Mouse (Mus musculus) heart, embryonic 15.5 days (tissue): ENCODE results near the gene Gnb1. TPM values are rescaled to one million over a fixed set of nuclear protein-coding genes. Genes with fewer than 3 reads are reported as not detected.
"Not testable (repeated sequence)": the region's sequence is repeated elsewhere in the genome, so short reads cannot be mapped to it uniquely, and the experiment has no call there.

Experiments used
- ATAC-seq: fragments of 200-750 bp; cut with Nextera tagmentation; replicated peaks from 2 replicates; pipeline ENCODE4 v1.8.0; 2017; ENCODE audit warnings: low read depth, moderate TSS enrichment; ENCODE audit not compliant: insufficient number of reproducible peaks, insufficient read depth, low FRiP score
- H3K27ac ChIP-seq: fragments of 300-500 bp; sonication (generic); 2 replicates; pipeline ENCODE4 v1.5.1; 2015; ENCODE audit warnings: mild to moderate bottlenecking, inconsistent platforms
- H3K27me3 ChIP-seq: fragments of 300-500 bp; sonication (generic); 2 replicates; pipeline ENCODE4 v1.6.1; 2015; ENCODE audit warnings: inconsistent platforms
- H3K36me3 ChIP-seq: fragments of 300-500 bp; sonication (generic); 2 replicates; pipeline ENCODE4 v1.6.1; 2015; ENCODE audit warnings: mild to moderate bottlenecking, inconsistent platforms
- H3K4me1 ChIP-seq: fragments of 300-500 bp; sonication (generic); replicated peaks from 2 replicates; pipeline ENCODE4 v1.6.1; 2015; ENCODE audit warnings: inconsistent platforms
- H3K4me2 ChIP-seq: fragments of 300-500 bp; sonication (generic); 2 replicates; pipeline ENCODE4 v1.6.1; 2015; ENCODE audit warnings: inconsistent platforms, mild to moderate bottlenecking, moderate library complexity
- H3K4me3 ChIP-seq: fragments of 300-500 bp; sonication (generic); 2 replicates; pipeline ENCODE4 v1.5.1; 2015; ENCODE audit warnings: mild to moderate bottlenecking, inconsistent platforms
- H3K9ac ChIP-seq: fragments of 300-500 bp; sonication (generic); 2 replicates; pipeline ENCODE4 v1.6.1; 2015; ENCODE audit warnings: mild to moderate bottlenecking, inconsistent platforms
- H3K9me3 ChIP-seq: fragments of 300-500 bp; sonication (generic); replicated peaks from 2 replicates; pipeline ENCODE4 v1.6.1; 2016; ENCODE audit warnings: inconsistent platforms
- WGBS: fragments of 180-500 bp; shearing (Covaris S2); methylation state at CpG from one replicate; pipeline ENCODE4 v1.1.7; 2015; ENCODE audit warnings: mixed read lengths; 5-methylcytosine and 5-hydroxymethylcytosine counted together
- polyA plus RNA-seq: library from polyadenylated mRNA; unstranded; fragments of >200 nt; fragmentation: Nextera tagmentation; extraction: Ambion mirVana; gene quantifications from 2 replicates; pipeline ENCODE4 v1.2.1, GENCODE M21; 2015

Gnb1 gene
- polyA plus RNA-seq, 1 experiment from 2014 or later = 308 TPM

DNA sequence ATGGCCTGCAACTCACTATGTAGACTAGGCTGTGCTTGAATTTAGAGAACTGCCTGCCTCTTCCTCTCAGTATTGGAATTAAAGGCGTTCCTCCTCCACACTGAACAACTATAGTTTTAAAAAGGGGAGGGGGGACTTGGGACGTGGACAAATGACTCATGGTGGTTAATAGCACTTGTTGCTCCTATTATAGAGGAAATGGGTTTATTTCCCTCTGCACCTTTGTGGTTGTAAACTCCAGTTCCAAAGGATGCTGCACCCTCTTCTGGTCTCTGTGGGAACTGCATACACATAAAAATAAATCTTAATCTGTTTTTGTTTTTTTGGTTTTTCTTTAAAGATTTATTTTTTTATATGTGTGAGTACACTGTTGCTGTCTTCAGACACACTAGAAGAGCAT is 77.0 kb downstream of the Gnb1 start:
- no peak overlapping the region for H3K27ac ChIP-seq
- no peak overlapping the region for H3K9ac ChIP-seq
- no peaks in the 10 kb centered on the region for H3K27me3 ChIP-seq
- no peak overlapping the region for H3K4me2 ChIP-seq
- no peaks in the 10 kb centered on the region for H3K9me3 ChIP-seq
- H3K4me3 ChIP-seq = no peak overlapping the region
- WGBS = 28% methylated on average over 2 of the region's 2 CpGs
- H3K4me1 ChIP-seq = peaks cover 28% of the 10 kb centered on the region
- no peak for ATAC-seq
- H3K36me3 ChIP-seq = no peaks in the 10 kb centered on the region

- Histone ChIP-seq H3K4me2 (no peak overlapping the region), H3K4me3 (no peak overlapping the region), H3K4me1 (peaks cover 28% of the 10 kb centered on the region), H3K36me3 (no peaks in the 10 kb centered on the region), H3K27ac (no peak overlapping the region), H3K9me3 (no peaks in the 10 kb centered on the region), H3K27me3 (no peaks in the 10 kb centered on the region), H3K9ac (no peak overlapping the region; the same call in 1 of the 2 replicates)
- no peak for ATAC-seq
- WGBS = 84% methylated on average over 7 of the region's 7 CpGs
These were observed 77.6 kb downstream of the Gnb1 start for GRCm38 (mm10) chr4:155568632-155569370.

- Histone ChIP-seq H3K36me3 (no peaks in the 10 kb centered on the region), H3K27me3 (no peaks in the 10 kb centered on the region), H3K9me3 (no peaks in the 10 kb centered on the region), H3K4me3 (no peak overlapping the region), H3K27ac (no peak overlapping the region), H3K9ac (no peak overlapping the region), H3K4me1 (peaks cover 23% of the 10 kb centered on the region), H3K4me2 (no peak overlapping the region)
- 89% methylated on average over 6 of the region's 6 CpGs for WGBS
- no peak for ATAC-seq
These were observed 78.7 kb downstream of the Gnb1 start for GRCm38 (mm10) chr4:155569818-155570217.

DNA sequence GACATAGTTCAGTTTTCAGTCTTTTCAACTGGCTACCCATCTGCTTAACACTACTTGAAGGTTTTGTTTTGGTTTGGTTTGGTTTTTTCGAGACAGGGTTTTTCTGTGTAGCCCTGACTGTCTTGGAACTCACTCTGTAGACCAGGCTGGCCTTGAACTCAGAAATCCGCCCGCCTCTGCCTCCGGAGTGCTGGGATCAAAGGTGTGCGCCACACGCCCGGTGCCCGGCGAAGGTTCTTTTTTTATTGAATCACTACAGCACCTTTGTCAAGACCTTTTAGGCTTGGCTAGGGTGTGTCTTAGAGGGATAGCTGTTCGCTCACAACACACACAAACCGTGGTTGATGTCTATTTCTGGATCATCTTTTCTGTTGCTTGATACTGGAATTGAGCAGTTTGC is 79.2 kb downstream of the Gnb1 start:
- not testable (repeated sequence) for H3K27ac ChIP-seq, H3K36me3 ChIP-seq, H3K9me3 ChIP-seq, H3K4me3 ChIP-seq, H3K9ac ChIP-seq, H3K27me3 ChIP-seq, H3K4me2 ChIP-seq, ATAC-seq
- H3K4me1 ChIP-seq = peaks cover 22% of the 10 kb centered on the region
- 86% methylated on average over 11 of the region's 11 CpGs for WGBS

- peaks cover 15% of the 10 kb centered on the region for H3K4me1 ChIP-seq
- H3K9me3 ChIP-seq = no peaks in the 10 kb centered on the region
- H3K27ac ChIP-seq = no peak overlapping the region
- no peak overlapping the region for H3K4me2 ChIP-seq
- no peak for ATAC-seq
- H3K36me3 ChIP-seq = no peaks in the 10 kb centered on the region
- H3K27me3 ChIP-seq = no peaks in the 10 kb centered on the region
- no peak overlapping the region for H3K4me3 ChIP-seq
- 62% methylated on average over 2 of the region's 2 CpGs for WGBS
- no peak overlapping the region for H3K9ac ChIP-seq
These were observed 80.3 kb downstream of the Gnb1 start for GRCm38 (mm10) chr4:155571442-155571841.

- H3K9ac ChIP-seq = no peak overlapping the region
- H3K27me3 ChIP-seq = no peaks in the 10 kb centered on the region
- peaks cover 14% of the 10 kb centered on the region for H3K4me1 ChIP-seq
- H3K27ac ChIP-seq = no peak overlapping the region
- ATAC-seq = no peak
- H3K36me3 ChIP-seq = peaks cover 7% of the 10 kb centered on the region; the same call in 1 of the 2 replicates
- no peaks in the 10 kb centered on the region for H3K9me3 ChIP-seq
- no peak overlapping the region for H3K4me2 ChIP-seq
- no peak overlapping the region for H3K4me3 ChIP-seq
- WGBS = 83% methylated on average over 2 of the region's 2 CpGs
These were observed 82.0 kb downstream of the Gnb1 start for GRCm38 (mm10) chr4:155573155-155573554.

GRCm38 (mm10) chr4:155573876-155574275 is 82.7 kb downstream of the Gnb1 start:
- WGBS = 88% methylated on average over 9 of the region's 9 CpGs
- ATAC-seq = no peak
- Histone ChIP-seq H3K27me3 (no peaks in the 10 kb centered on the region), H3K36me3 (peaks cover 7% of the 10 kb centered on the region; the same call in 1 of the 2 replicates), H3K9ac (no peak overlapping the region), H3K9me3 (no peaks in the 10 kb centered on the region), H3K4me2 (no peak overlapping the region), H3K27ac (no peak overlapping the region), H3K4me3 (no peak overlapping the region), H3K4me1 (peaks cover 9% of the 10 kb centered on the region; the same call in 1 of the 2 replicates)

DNA sequence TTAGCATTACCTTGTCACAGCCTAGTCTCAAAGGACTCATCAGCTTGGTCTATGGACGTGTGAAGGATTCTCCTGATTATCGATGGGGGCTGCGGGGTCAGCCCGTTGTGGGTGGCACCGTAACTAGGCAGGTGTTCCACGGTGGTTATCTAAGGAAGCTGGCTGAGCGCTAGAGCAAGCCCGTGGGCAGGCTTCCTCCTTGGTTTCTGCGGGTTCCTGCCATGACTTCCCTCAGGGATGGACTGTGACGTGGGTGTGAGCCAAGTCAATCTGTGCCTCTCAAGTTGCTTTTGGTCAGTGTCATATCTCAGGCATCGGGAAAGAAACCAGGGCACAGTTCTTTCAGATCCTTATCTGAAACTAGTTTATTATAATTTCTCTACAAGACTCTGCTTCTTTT is 83.8 kb downstream of the Gnb1 start:
- Histone ChIP-seq H3K4me3 (no peak overlapping the region), H3K27ac (no peak overlapping the region), H3K9me3 (no peaks in the 10 kb centered on the region), H3K4me2 (no peak overlapping the region), H3K36me3 (peaks cover 7% of the 10 kb centered on the region; the same call in 1 of the 2 replicates), H3K9ac (no peak overlapping the region), H3K4me1 (0 out of 2 replicates have a peak, but pooled peaks cover 8% of the 10 kb centered on the region), H3K27me3 (no peaks in the 10 kb centered on the region)
- WGBS = 72% methylated on average over 11 of the region's 11 CpGs
- no peak for ATAC-seq

DNA sequence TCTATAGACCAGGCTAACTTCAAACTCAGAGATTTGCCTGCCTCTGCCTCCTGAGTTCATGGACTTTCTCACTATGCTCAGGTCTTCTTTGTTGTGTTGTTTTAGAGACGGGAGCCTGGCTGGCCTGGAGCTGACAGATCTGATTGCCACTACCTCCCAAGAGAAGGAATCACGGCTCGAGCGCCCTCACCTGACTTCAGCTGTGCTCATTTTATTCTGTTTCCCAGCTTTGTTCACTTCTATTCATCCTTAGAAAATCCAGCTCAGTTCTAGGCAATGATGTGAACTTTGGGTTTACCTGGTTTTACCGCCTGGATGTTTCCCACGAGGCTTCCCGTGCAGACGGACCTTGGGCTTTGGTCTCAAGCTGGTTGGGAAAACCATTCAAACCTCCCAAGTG is 84.4 kb downstream of the Gnb1 start:
- 0 out of 2 replicates have a peak, but pooled peaks cover 7% of the 10 kb centered on the region for H3K4me1 ChIP-seq
- no peaks in the 10 kb centered on the region for H3K9me3 ChIP-seq
- no peak for ATAC-seq
- peaks cover 7% of the 10 kb centered on the region; the same call in 1 of the 2 replicates for H3K36me3 ChIP-seq
- H3K27me3 ChIP-seq = no peaks in the 10 kb centered on the region
- H3K27ac ChIP-seq = no peak overlapping the region
- 87% methylated on average over 8 of the region's 8 CpGs for WGBS
- H3K4me2 ChIP-seq = no peak overlapping the region
- no peak overlapping the region for H3K4me3 ChIP-seq
- no peak overlapping the region for H3K9ac ChIP-seq

DNA sequence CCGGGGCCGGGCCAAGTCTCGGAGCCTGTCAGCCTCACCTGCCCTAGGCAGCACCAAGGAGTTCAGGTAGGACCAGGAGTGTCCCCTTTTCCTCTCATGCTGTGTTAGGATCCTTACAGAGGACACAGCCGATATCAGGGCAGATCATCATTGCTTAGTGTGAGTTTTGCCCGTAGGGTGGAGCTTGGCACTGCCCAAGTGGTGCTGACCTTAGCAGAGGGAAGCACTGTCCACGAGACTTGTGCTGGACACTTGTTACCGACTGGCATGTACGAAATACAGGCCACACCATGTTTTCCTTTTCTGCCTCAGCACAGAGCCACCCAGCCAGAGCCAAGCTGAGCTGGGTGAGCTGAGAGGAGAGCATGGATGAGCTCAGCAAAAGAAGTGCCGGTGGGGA is 86.0 kb downstream of the Gnb1 start:
- 88% methylated on average over 9 of the region's 9 CpGs for WGBS
- H3K4me3 ChIP-seq = no peak overlapping the region

DNA sequence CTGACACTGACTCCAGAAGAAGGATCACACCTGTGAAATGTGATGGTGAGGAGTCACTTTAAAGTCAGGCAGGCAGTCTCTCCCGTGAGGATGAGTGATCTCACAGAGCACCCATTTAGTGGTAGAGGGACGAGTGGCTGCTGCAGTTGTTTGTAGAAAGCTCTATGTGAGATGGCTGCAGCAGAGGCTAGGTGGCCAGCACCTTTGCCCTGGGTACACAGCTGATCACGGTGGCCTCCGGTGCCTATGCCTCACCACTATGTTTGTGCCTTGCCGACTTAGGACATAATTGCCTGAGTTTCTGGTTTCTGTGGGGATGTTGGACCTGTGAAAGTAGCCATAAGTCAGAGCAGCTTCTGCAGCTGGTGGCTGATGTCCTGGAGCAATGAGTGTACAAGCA is 86.6 kb downstream of the Gnb1 start:
- H3K36me3 ChIP-seq = peaks cover 9% of the 10 kb centered on the region; the same call in 1 of the 2 replicates
- WGBS = 82% methylated on average over 5 of the region's 5 CpGs

More for the DNA sequence above, 86.0 kb downstream of the Gnb1 start:
- H3K9ac ChIP-seq = no peak overlapping the region
- H3K9me3 ChIP-seq = no peaks in the 10 kb centered on the region
- 0 out of 2 replicates have a peak, but pooled peaks cover 4% of the 10 kb centered on the region for H3K4me1 ChIP-seq
- peaks cover 7% of the 10 kb centered on the region; the same call in 1 of the 2 replicates for H3K36me3 ChIP-seq
- H3K27me3 ChIP-seq = no peaks in the 10 kb centered on the region
- no peak overlapping the region for H3K4me2 ChIP-seq
- ATAC-seq = no peak
- H3K27ac ChIP-seq = no peak overlapping the region

More for the DNA sequence above, 86.6 kb downstream of the Gnb1 start:
- no peak overlapping the region for H3K4me2 ChIP-seq
- H3K9ac ChIP-seq = no peak overlapping the region
- H3K9me3 ChIP-seq = no peaks in the 10 kb centered on the region
- no peak for ATAC-seq
- no peak overlapping the region for H3K4me3 ChIP-seq
- H3K4me1 ChIP-seq = 0 out of 2 replicates have a peak, but pooled peaks cover 4% of the 10 kb centered on the region
- no peaks in the 10 kb centered on the region for H3K27me3 ChIP-seq
- no peak overlapping the region for H3K27ac ChIP-seq
